7 mouse cellular contexts compared by ENCODE assay signal in the genomic region with DNA sequence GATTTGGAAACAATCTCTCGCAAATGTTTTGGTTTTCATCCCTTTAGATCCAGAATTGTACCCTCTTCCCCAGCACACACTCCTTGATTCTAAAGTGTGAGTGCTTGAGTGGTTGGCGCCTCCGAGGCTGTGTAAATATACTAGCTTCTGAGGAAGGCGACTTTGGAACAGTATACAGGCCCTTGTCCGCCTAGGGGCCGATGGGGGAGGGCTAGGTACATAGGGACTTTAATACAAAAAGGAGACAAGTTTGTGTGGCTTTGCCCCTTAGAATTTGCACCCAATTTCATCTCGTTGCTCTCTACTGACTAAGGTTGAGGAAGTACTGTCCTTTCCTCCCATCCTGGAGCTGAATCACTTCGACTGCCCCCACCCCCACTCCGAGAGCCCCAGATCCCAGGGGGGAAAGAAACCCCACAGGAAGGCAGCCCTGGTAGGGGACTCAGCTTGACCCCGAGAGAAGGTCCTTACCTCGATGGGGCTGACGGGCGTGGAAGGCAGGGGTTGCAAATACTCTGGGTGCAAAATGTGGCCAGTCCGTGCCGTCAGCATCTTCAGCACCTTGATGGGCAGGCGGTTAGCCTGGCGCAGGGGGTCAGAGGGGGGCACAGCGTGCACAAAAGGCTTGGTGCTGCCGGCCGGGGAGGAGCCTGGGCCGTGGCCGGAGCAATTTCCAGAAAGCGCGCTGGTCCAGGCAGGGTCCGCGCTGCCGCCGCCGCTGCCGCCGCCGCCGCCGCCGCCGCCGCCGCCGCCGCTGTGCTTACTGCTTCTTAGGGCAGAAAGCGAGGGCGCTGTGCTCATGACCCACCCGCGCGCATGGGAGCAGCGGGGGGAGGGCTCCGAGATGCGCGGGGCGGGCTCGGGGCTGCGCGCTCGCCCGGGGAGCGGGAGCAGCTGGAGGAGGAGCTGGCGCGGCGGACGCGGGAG. TPM values are rescaled to one million over a fixed set of nuclear protein-coding genes. Genes with fewer than 3 reads are reported as not detected.
DNase-seq lines count a peak whose midpoint lies in the region; ATAC-seq lines count a peak whose summit lies in the region.

No protein-coding gene starts in this region.

- H3K9me3 ChIP-seq in heart, embryonic 14.5 days (ENCODE audit: control insufficient read depth, low read length) = no peaks in the 10 kb centered on the region

- H3K9ac ChIP-seq in heart, embryonic 14.5 days (ENCODE audit: low read length) = peak overlapping the region; percentile 67

- under 1% methylated on average over 49 of the region's 61 CpGs for WGBS in heart, embryonic 14.5 days
- WGBS in macrophage (ENCODE audit: missing documents) = 2% methylated on average over 59 of the region's 61 CpGs

- ATAC-seq in heart, embryonic 14.5 days (ENCODE audit: insufficient number of reproducible peaks, insufficient read depth, low FRiP score, low read depth) = no peak

- H3K27me3 ChIP-seq in heart, embryonic 14.5 days (ENCODE audit: control insufficient read depth, insufficient read depth, low read length) = peaks cover 60% of the 10 kb centered on the region

- no peaks in the 10 kb centered on the region for H3K79me2 ChIP-seq in macrophage (ENCODE audit: inconsistent target)

- H3K4me3 ChIP-seq in heart, embryonic 14.5 days (ENCODE audit: control insufficient read depth in 1 of 2, insufficient read depth in 1 of 2, low read depth in 1 of 2, low read length in 2 of 2) = peak overlapping the region; percentile 57 to 69
- H3K4me3 ChIP-seq in macrophage (ENCODE audit: inconsistent target) = peak overlapping the region; percentile 49

- H3K4me1 ChIP-seq in heart, embryonic 14.5 days (ENCODE audit: control insufficient read depth in 2 of 2, insufficient read depth in 2 of 2, low read length in 2 of 2) = peaks cover 17 to 55% of the 10 kb centered on the region in 2 experiments

- peak overlapping the region; percentile 90 for H3K4me2 ChIP-seq in heart, embryonic 14.5 days (ENCODE audit: low read length)

- peak overlapping the region; percentile 77 to 86 for H3K27ac ChIP-seq in heart, embryonic 14.5 days (replicated peaks in 1 of 2; ENCODE audit: control insufficient read depth in 1 of 2, insufficient read depth in 1 of 2, low read depth in 2 of 2, low read length in 2 of 2)
- no peak overlapping the region for H3K27ac ChIP-seq in macrophage

- no peaks in the 10 kb centered on the region for H3K36me3 ChIP-seq in heart, embryonic 14.5 days (ENCODE audit: control insufficient read depth, insufficient read depth, low read length)
- H3K36me3 ChIP-seq in macrophage (ENCODE audit: inconsistent target) = no peaks in the 10 kb centered on the region

- DNase-seq in right cerebral cortex, postnatal 14 days = peak; percentile 32
- no peak for DNase-seq in right cerebral cortex, adult 18-20 months
- peak; percentile 61 for DNase-seq in brain, adult 2 months (ENCODE audit: low read depth, low spot score)
- peak; percentile 47 for DNase-seq in kidney, postnatal 14 days
- peak; percentile 38 for DNase-seq in thymus, postnatal 14 days

RNA-seq across cellular contexts. Expression of a gene that starts 2.4 kb away (rescaled TPM):
- 0.67 and 1.6 TPM in 2 replicates for polyA plus RNA-seq in heart, embryonic 14.5 days (2014; fragmentation: Nextera tagmentation; extraction: Ambion mirVana)
- 1 to 10 TPM in 3 of 26 experiments, under 1 TPM in 19, not detected in 4; 0.17 to 4.1 (median 0.44) TPM for total RNA-seq in macrophage (2018; cell fraction: chromatin; rRNA removed)
- total RNA-seq in macrophage (2018; cell fraction: cytosol; rRNA removed) = 1 to 10 TPM in 7 of 26 experiments, under 1 TPM in 19; 0.23 to 1.5 (median 0.92) TPM
- total RNA-seq in macrophage (2018; cell fraction: nucleus; rRNA removed) = 1 to 10 TPM in 9 of 26 experiments, under 1 TPM in 15, not detected in 2; 0.19 to 2.2 (median 0.78) TPM
- polyA plus RNA-seq in macrophage (2018) = 0.62 to 1.4 TPM (median 0.96 TPM) in 3 replicates

RNA-seq across cellular contexts. Expression of a gene that starts 32.5 kb away (rescaled TPM):
- 0.95 and 1.2 TPM in 2 replicates for polyA plus RNA-seq in heart, embryonic 14.5 days (2014; fragmentation: Nextera tagmentation; extraction: Ambion mirVana)
- total RNA-seq in macrophage (2018; cell fraction: chromatin; rRNA removed) = 100 to 1,000 TPM; 118 to 408 (median 284) TPM
- 10 to 100 TPM; 22.7 to 54.5 (median 35.5) TPM for total RNA-seq in macrophage (2018; cell fraction: cytosol; rRNA removed)
- total RNA-seq in macrophage (2018; cell fraction: nucleus; rRNA removed) = 100 to 1,000 TPM in 24 of 26 experiments, 10 to 100 TPM in 2; 84.1 to 205 (median 139) TPM
- polyA plus RNA-seq in macrophage (2018) = 18.1 to 23.7 TPM (median 19.6 TPM) in 3 replicates
